Mouse (Mus musculus): Measurements from ENCODE around the gene Asap2.
"Not testable (repeated sequence)": the region's sequence is repeated elsewhere in the genome, so short reads cannot be mapped to it uniquely, and the experiment has no call there.

Asap2 gene

DNA sequence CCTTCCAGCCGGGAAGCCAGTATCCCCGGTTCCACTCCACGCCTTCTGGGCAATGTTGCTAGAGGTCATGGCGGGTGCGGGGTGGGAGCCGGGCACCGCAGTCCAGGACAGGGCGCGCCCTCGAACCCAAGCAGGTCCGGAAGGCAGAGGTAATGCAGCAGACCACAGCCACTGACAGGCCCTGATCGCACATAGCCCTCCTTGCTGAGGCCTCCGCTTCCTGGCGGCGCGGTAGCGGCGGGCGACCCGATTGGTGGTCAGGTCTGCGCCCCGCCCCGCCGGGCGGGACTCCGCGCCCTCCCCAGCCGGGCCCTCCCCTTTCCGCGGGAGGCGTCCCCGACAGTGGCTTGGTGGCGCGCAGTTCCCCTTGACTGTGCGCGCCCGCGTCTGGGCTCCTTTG is at the start of gene Asap2:
Gene Asap2, plus strand, starts transcription at position 328 of the 400 bp plus-strand sequence.
- DNase-seq (ENCODE audit: low read depth), result not testable (repeated sequence)

DNA sequence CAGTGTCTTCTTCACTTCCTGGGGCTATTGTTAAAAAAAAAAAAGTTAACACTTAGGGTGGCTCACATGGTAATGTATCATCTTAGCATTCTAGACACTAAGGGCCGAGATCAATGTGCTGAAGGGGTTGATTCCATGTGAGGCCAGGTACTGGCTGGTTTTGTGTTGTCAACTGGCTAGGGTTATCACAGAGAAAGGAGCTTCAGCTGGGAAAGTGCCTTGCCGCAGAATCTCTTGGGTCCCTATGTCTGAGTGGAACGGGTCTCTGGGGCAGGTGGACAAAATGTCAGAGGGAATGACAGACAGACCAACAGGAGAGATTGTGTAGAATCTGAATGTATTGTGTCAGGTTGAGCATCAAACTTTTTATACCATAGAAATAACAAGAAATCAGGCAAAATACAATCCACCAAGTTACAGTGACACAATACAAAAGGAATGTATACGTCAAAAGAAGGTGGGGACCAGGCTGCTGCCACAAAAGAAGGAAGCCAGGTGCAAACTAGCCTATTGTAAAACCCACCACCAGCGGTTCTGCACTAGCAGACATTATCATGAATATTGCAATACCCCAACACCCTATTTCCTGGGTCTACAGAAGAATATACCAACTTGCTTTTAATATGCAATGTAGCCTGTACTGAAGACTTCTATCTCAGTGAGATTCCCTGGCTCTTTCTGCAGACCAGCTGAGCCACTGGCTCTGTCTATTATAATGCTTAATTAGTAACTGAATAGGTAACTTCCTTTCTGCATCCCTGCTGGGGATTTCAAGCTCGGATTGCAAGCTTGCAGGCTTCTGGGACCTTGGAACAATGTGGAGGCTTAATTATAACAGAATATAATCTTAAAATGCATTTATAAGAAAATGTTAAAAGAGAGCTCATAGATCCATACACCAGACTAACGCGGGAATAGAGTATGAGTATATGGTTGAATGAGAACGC is 42.9 kb upstream of the Asap2 start:
- DNase-seq (ENCODE audit: low read depth), result not testable (repeated sequence)

DNA sequence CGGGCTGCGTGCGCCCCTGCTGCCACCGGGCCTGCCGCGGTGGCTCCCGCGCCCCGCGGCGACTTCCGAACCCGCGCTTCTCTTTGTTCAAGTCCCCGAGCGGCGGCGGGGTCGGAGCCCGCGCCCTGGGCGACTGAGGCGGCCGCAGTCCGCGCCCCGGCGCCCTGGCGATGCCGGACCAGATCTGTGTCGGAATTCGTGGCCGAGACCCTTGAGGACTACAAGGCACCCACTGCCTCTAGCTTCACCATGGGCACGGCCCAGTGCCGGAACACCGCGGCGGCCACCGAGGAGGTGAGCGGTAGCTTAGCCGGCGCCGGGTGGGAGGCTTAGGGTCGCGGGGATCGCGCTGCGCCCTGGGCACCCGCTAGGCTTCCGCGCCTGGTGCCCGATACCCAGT is 320 bp downstream of the Asap2 start:
- not testable (repeated sequence) for DNase-seq (ENCODE audit: low read depth)

DNA sequence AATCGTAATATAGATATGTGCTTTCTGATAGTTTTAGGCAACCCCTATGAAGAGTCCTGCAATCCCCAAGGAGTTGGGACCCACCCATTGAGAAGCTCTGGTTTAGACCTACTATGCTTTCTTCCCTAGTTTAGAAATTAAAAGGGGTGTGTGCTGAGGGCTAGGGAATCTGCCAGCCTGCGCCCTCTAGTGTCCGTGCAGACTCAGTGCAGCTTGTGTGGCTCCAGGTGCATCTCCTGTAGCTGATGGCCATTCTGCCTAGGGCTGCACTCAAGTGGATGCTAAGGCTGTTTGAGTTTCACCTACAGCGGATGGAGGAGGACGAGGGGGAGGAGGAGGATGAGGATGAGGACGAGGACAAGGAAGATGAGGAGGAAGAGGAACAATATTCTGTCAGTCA is 40.6 kb downstream of the Asap2 start:
- not testable (repeated sequence) for DNase-seq (ENCODE audit: low read depth)

DNA sequence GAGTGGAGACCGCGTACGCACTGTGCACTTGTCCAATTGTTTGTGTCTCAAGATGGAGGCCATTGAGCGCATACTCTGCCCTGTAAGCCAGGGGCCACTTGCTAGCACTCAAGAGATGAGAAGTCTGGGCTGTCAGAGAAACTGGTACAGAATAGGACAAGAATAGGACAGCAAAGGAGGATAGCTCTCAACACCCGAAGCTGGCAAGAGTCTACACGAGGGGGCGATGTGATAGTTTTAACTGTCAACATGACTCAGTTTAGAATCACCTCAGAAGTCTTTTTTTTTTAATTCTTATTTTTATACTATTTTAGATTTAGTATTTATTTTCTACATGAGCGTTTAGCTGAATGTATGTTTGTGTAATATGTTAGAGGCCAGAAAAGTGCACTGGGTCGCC is 56.5 kb downstream of the Asap2 start:
- not testable (repeated sequence) for DNase-seq (ENCODE audit: low read depth)

DNA sequence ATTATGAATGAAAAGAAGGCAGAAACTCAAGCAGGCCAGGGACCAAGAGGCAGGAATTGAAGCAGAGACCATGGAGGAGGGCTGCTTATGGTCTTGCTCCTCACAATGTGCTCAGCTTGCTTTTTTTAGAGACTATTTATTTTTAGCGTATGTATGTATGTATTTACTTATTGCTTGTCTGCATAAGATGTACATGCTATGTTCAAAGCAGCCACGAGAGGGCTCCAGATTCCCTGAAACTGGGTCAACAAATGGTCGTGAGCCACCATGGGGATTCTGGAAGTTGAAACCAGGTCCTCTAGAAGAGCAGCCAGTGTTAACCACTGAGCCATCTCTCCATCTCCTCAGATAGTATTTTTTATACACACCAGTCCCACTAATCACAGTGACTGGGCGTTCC is 85.5 kb downstream of the Asap2 start:
- peak; percentile 17 for DNase-seq (ENCODE audit: low read depth)

DNA sequence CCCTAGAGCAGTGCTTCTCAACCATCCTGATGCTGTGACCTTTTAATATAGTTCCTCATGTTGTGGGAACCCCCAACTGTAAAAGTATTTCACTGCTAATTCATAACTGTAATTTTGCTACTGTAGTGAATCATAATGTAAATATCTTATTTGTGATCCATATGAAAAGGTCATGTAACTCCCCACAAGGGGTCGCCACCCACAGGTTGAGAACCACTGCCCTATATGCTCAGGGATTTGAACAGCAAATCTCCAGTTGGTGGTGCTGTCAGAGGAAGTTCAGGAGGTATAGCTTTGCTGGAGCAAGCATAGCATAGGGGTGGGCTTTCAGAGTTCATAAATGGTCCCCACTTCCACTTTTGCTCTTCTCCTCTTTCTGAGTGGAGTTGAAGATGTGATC is 99.9 kb downstream of the Asap2 start:
- not testable (repeated sequence) for DNase-seq (ENCODE audit: low read depth)

DNA sequence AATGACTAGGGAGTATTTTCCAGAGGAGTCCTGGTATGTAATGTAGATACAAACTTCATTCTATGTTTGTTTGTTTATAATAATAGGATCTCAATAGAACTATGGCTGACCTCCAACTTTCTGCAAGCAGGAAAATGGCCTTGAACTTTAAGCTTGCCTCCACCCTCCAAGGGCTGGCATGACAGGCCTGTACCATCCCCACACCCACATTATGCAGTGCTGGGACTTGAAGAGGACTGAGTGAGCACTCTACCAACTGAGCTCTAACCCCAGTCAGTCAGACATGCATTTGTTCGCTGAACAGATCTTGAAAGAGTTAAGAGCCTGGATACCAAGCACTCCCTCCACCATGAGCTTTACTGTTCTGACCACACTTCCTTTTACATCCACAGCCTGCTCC is 102.2 kb downstream of the Asap2 start:
- not testable (repeated sequence) for DNase-seq (ENCODE audit: low read depth)

DNA sequence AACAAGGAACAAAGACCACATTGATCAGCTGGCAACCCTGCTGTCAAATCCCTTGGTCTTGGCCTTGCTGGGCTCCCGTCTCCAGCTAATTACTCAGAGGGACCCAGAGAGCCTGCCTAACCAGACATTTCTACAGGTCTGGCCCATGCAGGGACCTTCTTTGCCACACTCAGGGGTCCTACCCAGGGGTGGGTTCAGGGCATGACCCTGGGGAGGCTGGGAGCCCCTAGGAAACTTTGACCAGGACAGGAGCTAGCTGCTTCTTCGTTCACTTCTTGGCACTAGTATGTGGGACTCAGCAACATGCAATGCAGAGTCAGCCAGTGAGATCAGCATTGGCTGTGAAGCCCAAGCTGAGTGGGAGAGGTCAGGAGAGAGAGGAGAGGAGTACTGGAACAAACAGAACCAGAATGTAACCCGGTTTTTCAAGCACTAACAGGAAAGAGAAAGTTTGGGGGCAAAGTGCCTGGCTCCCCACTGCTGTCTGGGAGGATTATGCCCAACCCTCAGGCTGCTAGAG is 107.6 kb downstream of the Asap2 start:
- not testable (repeated sequence) for DNase-seq (ENCODE audit: low read depth)

DNA sequence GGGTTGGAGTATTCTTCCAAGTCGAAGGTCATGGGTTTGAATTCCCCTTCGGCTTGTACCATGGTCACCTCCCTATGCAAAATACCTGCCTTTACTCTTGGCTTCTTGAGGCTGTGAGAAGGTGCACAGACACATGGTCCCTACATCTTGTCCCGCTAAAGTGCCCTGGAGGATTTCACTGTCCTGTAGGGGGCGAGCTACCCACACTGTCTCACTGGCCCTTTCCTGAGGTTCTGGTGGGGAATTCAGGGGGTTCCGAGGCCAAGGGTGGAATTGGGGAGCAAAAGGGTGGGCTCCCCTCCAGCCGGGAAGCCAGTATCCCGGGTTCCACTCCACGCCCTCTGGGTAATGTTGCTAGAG is 120.8 kb downstream of the Asap2 start:
- not testable (repeated sequence) for DNase-seq (ENCODE audit: low read depth)

DNA sequence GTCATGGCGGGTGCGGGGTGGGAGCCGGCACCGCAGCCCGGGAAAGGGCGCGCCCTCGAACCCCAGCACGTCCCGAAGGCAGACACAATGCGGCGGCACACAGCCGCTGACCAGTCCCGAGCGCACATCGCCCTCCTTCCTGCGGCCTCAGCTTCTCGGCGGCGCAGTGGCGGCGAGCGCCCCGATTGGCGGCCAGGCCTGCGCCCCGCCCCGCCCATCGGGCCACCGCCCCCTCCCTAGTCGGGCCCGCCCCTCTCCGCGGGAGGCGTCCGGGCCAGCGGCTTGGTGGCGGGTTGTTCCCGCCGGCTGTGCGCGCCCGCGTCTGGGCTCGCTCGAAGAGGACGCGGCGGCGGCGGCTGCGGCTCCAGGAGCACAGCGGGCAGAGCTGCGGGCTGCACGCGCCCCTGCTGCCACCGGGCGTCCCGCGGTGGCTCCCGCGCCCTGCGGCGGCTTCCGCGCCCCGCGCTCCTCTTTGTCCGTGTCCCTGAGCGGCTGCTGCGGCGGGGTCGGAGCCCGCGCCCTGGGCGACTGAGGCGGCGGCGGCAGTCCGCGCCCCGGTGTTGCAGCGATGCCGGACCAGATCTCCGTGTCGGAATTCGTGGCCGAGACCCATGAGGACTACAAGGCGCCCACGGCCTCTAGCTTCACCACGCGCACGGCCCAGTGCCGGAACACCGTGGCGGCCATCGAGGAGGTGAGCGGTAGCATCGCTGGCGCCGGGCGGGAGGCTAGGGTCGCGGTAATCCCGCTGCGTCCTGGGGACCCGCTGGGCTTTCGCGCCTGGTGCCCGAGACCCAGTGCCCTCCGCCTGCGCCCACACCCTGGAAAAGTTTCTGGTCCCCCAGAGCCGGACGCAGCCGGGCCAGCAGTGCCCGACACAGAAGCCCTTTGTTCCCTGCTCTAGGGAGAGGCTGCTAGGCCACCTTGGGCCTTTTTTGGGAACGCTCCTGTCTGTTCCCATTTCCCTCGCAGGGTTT is 121.5 kb downstream of the Asap2 start:
- peak; percentile 39 for DNase-seq (ENCODE audit: low read depth)

DNA sequence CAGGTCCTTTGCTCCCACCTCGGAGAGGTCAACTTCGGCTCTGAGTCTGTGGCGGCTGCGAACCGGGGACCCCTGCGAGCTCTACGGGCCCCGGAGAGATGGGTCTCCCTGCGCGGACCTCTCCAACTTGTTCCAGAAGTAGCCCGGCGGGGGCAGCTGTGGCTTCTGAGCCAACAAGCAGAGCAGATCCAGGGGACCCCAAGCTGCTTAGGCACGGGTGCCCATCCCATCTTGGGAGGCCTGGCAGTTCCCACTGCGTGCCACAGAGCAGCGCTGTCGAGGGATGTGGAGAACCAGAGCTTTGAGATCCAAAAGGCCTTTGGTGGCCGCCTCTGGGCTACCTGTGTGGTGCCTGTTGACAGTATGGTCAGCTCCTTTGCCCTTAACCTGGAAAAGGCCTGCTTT is 122.2 kb downstream of the Asap2 start:
- no peak for DNase-seq (ENCODE audit: low read depth)

DNA sequence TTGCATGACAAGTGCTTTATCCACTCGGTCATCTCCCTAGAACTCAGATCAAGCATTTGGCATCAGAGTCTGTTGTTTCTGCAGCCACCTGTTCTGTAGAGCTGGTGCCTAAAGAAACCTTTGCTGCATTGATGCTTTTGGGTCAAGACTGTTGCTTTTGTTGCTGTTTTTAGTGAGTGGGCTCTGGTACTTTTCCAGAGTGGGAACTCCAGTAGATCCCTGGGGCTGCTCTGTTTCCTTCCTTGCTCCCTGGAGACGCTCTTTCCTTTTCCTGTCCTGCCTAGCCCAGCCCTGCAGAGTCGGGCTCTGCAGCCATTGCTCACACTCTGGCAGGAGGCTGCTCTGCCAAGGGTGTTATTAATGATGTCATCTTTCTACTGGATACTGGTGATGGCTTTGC is 129.2 kb downstream of the Asap2 start:
- no peak for DNase-seq (ENCODE audit: low read depth)

DNA sequence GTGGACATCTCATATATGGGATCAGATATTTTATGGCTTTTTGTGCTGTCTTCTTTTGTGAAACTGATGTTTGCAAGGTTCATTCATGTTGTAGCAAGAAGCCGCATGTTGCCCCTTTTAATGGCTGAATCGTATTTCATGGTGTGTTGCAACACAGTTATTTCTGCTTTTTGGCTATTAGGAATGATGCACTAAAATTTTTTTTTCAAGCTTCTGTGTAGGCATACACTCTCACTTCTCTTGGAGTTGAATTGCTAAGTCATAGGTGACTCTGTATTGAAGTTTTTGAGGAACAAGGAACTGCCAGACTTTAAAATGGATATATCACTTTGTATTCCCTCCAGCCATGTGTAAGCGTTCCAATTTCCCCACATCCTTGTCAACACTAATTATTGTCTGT is 132.6 kb downstream of the Asap2 start:
- no peak for DNase-seq (ENCODE audit: low read depth)

DNA sequence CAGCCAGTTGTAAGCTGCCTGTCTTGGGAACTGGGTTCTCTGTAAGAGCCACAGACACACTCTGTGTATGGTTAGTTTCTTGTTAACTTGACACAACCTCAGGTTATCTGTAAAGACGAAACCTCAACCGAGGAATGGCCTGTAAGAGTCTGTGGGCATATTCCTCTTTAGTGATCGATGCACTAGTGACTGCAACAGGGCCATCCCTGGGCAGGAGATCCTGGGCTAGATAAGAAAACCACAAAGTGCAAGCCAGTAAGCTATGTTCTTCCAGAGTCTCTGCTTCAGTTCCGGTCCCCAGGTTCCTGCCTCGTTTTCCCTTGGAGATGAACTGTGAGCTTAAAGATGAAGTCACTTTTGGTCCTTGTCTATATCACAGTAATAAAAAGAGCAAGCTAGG is 133.4 kb downstream of the Asap2 start:
- no peak for DNase-seq (ENCODE audit: low read depth)

DNA sequence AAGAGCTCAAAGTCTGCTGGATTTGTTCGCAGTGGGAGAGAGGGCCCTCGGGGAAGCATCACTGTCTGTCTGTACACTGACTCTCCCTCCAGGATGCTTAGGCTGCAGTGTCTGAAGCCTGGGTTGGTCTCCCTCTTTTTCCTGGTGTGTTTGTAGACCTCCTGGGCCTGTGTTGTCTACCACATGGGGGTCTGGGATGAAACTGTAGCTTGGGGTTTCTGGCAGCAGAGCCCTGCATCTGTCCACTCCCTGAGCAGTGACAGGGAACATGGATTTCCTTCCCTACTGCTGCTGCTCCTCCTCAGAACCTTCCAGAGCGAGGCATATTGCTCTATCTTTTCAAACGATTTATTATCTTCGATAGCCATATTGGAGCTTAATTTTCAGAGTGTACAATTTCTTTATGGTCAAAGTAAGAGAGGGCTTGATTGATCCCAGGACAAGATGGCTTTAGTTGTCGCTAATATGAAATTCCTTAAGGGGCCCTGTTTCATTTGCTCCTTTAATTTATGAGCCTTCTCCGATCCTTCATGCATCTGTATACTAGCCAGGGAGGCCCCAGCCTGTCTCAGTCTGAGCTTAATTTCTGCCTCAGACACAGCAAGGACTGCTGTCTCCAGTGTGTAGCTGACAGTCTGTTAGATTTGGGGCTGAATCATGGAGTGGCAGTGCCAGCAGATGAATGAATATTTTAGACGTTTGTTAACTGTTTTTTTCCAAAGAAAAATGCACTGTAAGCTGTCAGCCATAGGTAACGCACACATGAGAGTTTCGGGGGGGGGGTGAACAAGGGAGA is 135.6 kb downstream of the Asap2 start:
- no peak for DNase-seq (ENCODE audit: low read depth)

DNA sequence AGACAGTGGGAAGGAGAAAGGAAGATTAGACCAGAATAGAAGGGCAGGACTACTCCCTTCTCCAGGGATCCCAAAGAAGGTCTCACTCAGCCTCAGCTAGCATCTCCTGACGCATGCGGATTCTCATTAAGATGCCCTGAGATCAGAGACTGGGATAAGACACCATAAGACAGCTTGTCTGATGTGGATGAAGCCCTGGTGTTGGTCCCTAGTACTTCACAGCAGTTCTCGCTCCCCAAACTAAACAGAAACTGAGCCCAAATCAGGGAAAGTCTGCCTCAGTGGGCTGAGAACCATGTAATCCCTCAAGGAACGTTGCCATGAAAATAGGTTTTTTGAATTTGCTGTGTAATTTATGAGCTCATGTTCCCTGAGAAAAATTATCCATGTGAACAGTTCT is 136.3 kb downstream of the Asap2 start:
- no peak for DNase-seq (ENCODE audit: low read depth)

DNA sequence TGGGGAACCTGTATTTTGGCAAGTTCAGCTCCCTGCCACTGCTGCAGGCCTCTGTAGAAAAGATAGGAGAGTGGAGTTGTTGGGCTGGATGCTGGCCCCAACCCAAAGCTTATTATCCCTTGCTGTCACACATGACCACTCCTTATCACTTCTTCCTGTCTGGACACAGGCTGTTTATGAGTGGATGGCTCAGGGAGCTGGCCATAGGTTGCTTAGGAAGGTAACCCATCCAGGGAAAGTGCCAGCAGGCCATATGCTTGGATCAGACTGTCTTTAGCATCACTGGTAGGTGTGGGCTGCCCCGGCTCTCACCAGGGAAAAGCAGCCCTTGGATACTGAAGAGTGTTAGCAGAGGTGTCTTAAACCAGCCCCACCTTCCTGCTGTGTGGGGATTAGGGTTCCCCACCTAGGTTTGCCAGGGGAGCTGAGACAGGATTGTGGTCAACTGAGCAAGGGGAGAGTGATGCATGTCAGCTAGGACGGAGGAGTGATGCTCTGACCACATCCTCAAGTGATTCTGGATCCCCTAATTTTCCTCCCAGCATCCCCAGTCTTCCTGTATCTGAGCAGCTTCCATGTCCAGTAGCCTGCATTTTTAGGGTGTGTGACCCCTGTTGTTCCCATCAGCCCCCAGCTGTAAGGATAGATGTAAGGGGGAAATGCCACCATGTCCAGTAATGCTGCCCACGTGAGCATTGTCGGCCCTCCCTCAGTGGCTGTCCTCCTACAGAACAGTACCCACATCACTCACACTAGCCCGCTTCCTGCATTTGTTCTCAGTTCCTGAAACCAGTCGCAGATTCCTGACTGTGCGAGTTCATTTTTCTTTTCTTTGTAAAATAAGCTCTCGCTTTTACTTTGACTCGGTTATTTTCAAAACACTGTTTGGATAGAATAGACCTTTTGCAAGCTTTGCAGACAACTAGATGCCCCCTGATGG is 138.9 kb downstream of the Asap2 start:
- no peak for DNase-seq (ENCODE audit: low read depth)

DNA sequence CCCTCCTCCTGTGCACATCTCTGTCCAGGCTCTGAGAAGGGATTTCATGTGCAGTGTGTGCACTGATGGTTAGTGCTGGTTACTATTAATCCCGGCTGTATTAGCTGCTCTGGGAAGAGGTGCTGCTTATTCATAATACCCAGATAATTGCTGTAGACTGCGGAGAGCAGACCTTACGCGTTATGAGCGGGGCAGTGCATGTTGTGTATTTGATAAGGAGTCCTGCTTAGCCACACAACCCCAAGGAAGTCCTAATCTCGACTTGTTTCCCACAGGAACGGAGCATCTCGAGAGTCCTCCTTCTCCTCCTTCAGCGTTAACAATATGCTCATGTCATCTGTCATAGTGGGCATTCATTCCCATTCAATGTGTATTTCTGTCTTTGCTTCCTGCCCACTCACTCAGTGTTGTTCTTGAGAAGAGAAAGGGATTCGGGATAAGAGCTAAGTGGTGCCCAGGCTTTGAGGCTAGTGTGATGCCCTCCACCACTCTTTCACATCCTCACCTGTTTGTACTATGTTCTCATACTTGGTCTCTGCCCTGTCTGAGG is 140.1 kb downstream of the Asap2 start:
- no peak for DNase-seq (ENCODE audit: low read depth)

DNA sequence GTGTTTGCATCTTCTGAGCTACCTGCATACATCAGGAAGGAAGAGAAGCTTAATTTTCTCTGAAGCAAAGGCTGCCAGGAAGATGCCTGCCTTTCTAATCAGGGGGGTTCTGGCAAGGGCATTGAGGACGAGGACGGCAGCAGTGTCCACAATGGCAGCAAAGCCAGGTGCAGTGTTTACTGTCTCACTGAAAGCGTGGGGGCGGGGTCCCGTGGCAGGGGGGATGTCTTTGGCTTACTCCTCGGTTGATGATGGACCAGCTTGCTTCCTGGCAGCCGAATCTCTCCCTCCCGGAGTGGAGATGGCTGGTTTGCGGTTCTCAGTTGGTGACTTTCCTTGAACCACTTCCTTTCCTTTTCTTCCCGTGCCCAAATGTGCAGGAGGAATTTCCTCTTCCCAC is 142.3 kb downstream of the Asap2 start:
- DNase-seq (ENCODE audit: low read depth), result no peak
